Mouse (Mus musculus) kidney, adult 18-20 months (tissue): ENCODE results near the gene Depdc1b.
A peak's percentile ranks its signal among the peaks of the same experiment; 100 is the strongest.

Source experiments
- DNase-seq: peaks from one replicate; pipeline ENCODE4 v3.0.0; 2021

Gene Depdc1b

GRCm38 (mm10) chr13:108357362-108357761 is 41.2 kb downstream of the Depdc1b start:
- no peak for DNase-seq

GRCm38 (mm10) chr13:108358228-108358627 is 42.1 kb downstream of the Depdc1b start:
- no peak for DNase-seq

- peak; percentile 19 for DNase-seq
Measured at GRCm38 (mm10) chr13:108367496-108367895, 51.4 kb downstream of the Depdc1b start.

GRCm38 (mm10) chr13:108370241-108370941 is 54.3 kb downstream of the Depdc1b start:
- DNase-seq = no peak

GRCm38 (mm10) chr13:108371352-108371921 is 55.3 kb downstream of the Depdc1b start:
- DNase-seq = no peak

GRCm38 (mm10) chr13:108373231-108373630 is 57.1 kb downstream of the Depdc1b start:
- DNase-seq = no peak

- no peak for DNase-seq
Measured at GRCm38 (mm10) chr13:108376637-108377036, 60.5 kb downstream of the Depdc1b start.

- DNase-seq = no peak
Measured at GRCm38 (mm10) chr13:108381161-108381560, 65.0 kb downstream of the Depdc1b start.

- DNase-seq = no peak
Measured at GRCm38 (mm10) chr13:108383051-108383450, 66.9 kb downstream of the Depdc1b start.

- no peak for DNase-seq
Measured at GRCm38 (mm10) chr13:108386058-108386457, 69.9 kb downstream of the Depdc1b start.

- peak; percentile 50 for DNase-seq
Measured at GRCm38 (mm10) chr13:108390565-108390964, 74.4 kb downstream of the Depdc1b start.

GRCm38 (mm10) chr13:108403197-108403596 is 87.1 kb downstream of the Depdc1b start:
- no peak for DNase-seq

GRCm38 (mm10) chr13:108404372-108404771 is 88.2 kb downstream of the Depdc1b start:
- DNase-seq = no peak

GRCm38 (mm10) chr13:108415464-108415863 is 99.3 kb downstream of the Depdc1b start:
- no peak for DNase-seq

GRCm38 (mm10) chr13:108418741-108419507 is 102.8 kb downstream of the Depdc1b start:
- no peak for DNase-seq

- DNase-seq = no peak
Measured at GRCm38 (mm10) chr13:108426322-108426721, 110.2 kb downstream of the Depdc1b start.

- no peak for DNase-seq
Measured at GRCm38 (mm10) chr13:108428809-108429208, 112.7 kb downstream of the Depdc1b start.

GRCm38 (mm10) chr13:108429623-108430022 is 113.5 kb downstream of the Depdc1b start:
- no peak for DNase-seq

GRCm38 (mm10) chr13:108431776-108432175 is 115.6 kb downstream of the Depdc1b start:
- no peak for DNase-seq

GRCm38 (mm10) chr13:108435687-108436086 is 119.6 kb downstream of the Depdc1b start:
- no peak for DNase-seq

- DNase-seq = no peak
Measured at GRCm38 (mm10) chr13:108437424-108437823, 121.3 kb downstream of the Depdc1b start.

GRCm38 (mm10) chr13:108439012-108439411 is 122.9 kb downstream of the Depdc1b start:
- DNase-seq = no peak

GRCm38 (mm10) chr13:108448348-108448931 is 132.3 kb downstream of the Depdc1b start:
- DNase-seq = peak; percentile 32
